Mouse (Mus musculus): Measurements from ENCODE around the gene Gnat1. TPM values are rescaled to one million over a fixed set of nuclear protein-coding genes. Genes with fewer than 3 reads are reported as not detected.

Gene Gnat1
- polyA plus RNA-seq, 1 experiment from 2014 or later, result 2.2 TPM

DNA sequence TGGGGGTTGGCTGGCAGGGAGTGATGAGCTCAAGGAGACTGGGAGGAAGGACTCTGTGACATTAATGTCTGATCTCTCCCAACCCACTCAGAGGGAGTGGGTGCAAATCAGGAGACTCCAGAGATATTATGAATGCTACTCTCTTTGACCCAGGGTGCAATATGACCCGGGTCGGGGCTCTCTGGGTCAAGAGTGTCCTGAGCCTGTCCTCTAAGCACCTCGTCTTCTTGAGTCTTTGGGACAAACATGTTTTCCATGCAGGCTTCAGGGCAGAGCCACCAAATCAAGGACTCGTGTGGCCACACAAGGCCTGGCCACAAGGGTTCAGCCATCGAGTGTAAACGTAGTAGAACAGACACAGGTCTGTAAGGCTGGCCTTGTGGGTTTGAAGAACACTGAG is 21.4 kb downstream of the Gnat1 start:
- no peak overlapping the region for H3K4me2 ChIP-seq
- WGBS, result 85% methylated on average over 6 of the region's 6 CpGs
- no peak overlapping the region for H3K9ac ChIP-seq (replicated peaks)
- H3K36me3 ChIP-seq, result no peaks in the 10 kb centered on the region
- no peak overlapping the region for H3K27ac ChIP-seq
- no peaks in the 10 kb centered on the region for H3K9me3 ChIP-seq
- no peaks in the 10 kb centered on the region for H3K27me3 ChIP-seq
- ATAC-seq (ENCODE audit: insufficient number of reproducible peaks, insufficient read depth, low FRiP score, low TSS enrichment, low read depth), result no peak
- H3K4me3 ChIP-seq (replicated peaks), result no peak overlapping the region
- H3K4me1 ChIP-seq (replicated peaks), result no peaks in the 10 kb centered on the region

GRCm38 (mm10) chr9:107657144-107657543 is 22.4 kb downstream of the Gnat1 start:
- no peaks in the 10 kb centered on the region for H3K4me1 ChIP-seq (replicated peaks)
- no peak overlapping the region for H3K4me2 ChIP-seq
- no peaks in the 10 kb centered on the region for H3K36me3 ChIP-seq
- no peaks in the 10 kb centered on the region for H3K9me3 ChIP-seq
- H3K9ac ChIP-seq (replicated peaks), result no peak overlapping the region
- H3K27me3 ChIP-seq, result no peaks in the 10 kb centered on the region
- 85% methylated on average over 5 of the region's 5 CpGs for WGBS
- ATAC-seq (ENCODE audit: insufficient number of reproducible peaks, insufficient read depth, low FRiP score, low TSS enrichment, low read depth), result no peak
- no peak overlapping the region for H3K4me3 ChIP-seq (replicated peaks)
- no peak overlapping the region for H3K27ac ChIP-seq

DNA sequence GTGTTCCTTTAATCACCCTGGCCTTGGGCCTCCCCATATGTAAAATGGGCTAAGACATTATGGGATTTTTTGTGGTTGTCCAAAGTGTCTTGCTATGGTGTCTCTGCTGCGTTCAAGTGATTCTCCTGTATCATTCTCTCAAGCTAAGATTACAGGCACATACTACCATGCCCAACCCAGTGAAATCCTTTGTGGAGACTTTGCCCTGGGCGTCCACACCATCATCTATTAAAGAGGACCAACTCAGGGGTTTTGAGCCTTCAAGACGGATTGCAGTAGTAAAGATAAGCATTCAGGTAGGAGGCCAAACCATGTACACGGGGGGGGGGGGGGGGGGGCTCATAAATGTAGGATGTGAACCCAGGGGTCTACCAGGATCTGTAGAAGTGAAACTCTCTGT is 24.9 kb downstream of the Gnat1 start:
- 81% methylated on average over 4 of the region's 4 CpGs for WGBS
- Histone ChIP-seq H3K4me1 (replicated peaks) (peaks cover 17% of the 10 kb centered on the region), H3K9ac (replicated peaks) (no peak overlapping the region), H3K27ac (no peak overlapping the region), H3K9me3 (no peaks in the 10 kb centered on the region), H3K27me3 (no peaks in the 10 kb centered on the region), H3K36me3 (no peaks in the 10 kb centered on the region), H3K4me3 (replicated peaks) (no peak overlapping the region), H3K4me2 (no peak overlapping the region)
- no peak for ATAC-seq (ENCODE audit: insufficient number of reproducible peaks, insufficient read depth, low FRiP score, low TSS enrichment, low read depth)

GRCm38 (mm10) chr9:107653474-107653873 is 26.0 kb downstream of the Gnat1 start:
- 81% methylated on average over 2 of the region's 2 CpGs for WGBS
- Histone ChIP-seq H3K9me3 (no peaks in the 10 kb centered on the region), H3K36me3 (no peaks in the 10 kb centered on the region), H3K4me2 (no peak overlapping the region), H3K27ac (no peak overlapping the region), H3K27me3 (no peaks in the 10 kb centered on the region), H3K9ac (replicated peaks) (no peak overlapping the region), H3K4me3 (replicated peaks) (no peak overlapping the region), H3K4me1 (replicated peaks) (peaks cover 17% of the 10 kb centered on the region)
- ATAC-seq (ENCODE audit: insufficient number of reproducible peaks, insufficient read depth, low FRiP score, low TSS enrichment, low read depth), result no peak

- no peaks in the 10 kb centered on the region for H3K27me3 ChIP-seq
- no peak overlapping the region for H3K4me3 ChIP-seq (replicated peaks)
- H3K9ac ChIP-seq (replicated peaks), result peak overlapping the region; percentile 37; the same call in 1 of the 2 replicates
- ATAC-seq (ENCODE audit: insufficient number of reproducible peaks, insufficient read depth, low FRiP score, low TSS enrichment, low read depth), result no peak
- H3K27ac ChIP-seq, result peak overlapping the region; percentile 37; the same call in 1 of the 2 replicates
- peaks cover 17% of the 10 kb centered on the region for H3K4me1 ChIP-seq (replicated peaks)
- 0 out of 2 replicates have a peak overlapping the region, but pooled peaks have one; percentile 17 for H3K4me2 ChIP-seq
- H3K36me3 ChIP-seq, result no peaks in the 10 kb centered on the region
- no peaks in the 10 kb centered on the region for H3K9me3 ChIP-seq
- 36% methylated on average over 12 of the region's 12 CpGs for WGBS
These were observed 28.6 kb downstream of the Gnat1 start for GRCm38 (mm10) chr9:107650708-107651481.

DNA sequence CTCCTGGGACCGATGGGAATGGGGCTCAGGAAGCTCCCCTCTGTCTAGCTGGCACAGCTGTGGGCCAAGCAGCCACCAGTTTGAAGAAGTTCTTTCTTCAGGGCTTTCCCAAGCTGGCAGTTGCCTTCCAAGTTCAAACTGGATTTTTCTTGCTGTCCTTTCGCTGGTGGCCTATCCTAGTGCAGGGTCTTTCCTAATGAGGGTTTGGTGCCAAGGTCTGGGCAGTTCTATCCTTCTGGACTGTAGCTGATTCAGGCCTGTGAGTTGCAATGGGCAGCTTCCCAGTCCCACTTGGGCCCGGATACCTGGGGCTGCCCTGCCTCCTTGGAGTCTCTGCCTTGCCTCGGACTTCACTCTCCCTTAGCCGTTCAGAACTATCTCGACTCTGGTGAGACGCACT is 29.3 kb downstream of the Gnat1 start:
- no peaks in the 10 kb centered on the region for H3K27me3 ChIP-seq
- no peaks in the 10 kb centered on the region for H3K9me3 ChIP-seq
- peaks cover 20% of the 10 kb centered on the region for H3K4me1 ChIP-seq (replicated peaks)
- 71% methylated on average over 7 of the region's 7 CpGs for WGBS
- H3K4me3 ChIP-seq (replicated peaks), result no peak overlapping the region
- H3K36me3 ChIP-seq, result no peaks in the 10 kb centered on the region
- peak overlapping the region; percentile 37; the same call in 1 of the 2 replicates for H3K27ac ChIP-seq
- ATAC-seq (ENCODE audit: insufficient number of reproducible peaks, insufficient read depth, low FRiP score, low TSS enrichment, low read depth), result no peak
- no peak overlapping the region for H3K4me2 ChIP-seq
- H3K9ac ChIP-seq (replicated peaks), result 0 out of 2 replicates have a peak overlapping the region, but pooled peaks have one; percentile 37

DNA sequence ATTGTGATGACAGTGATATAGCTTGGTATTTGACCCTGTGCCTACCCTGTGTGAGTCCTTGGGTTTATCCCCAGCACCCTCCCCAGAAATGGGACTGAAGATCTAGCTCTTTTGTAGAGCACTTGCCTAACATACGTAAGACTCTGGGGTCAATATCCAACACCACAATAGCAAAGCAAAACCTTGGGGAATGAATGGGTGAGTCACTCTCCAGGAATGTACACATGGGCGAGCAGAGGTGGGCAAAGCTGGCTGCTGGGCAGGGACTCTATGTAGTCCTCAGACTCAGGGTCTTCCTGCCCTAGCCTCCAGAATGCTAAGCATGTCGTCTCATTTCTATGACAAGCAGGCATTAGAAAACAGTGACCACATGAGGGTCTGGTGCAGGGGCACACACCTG is 30.7 kb downstream of the Gnat1 start:
- ATAC-seq (ENCODE audit: insufficient number of reproducible peaks, insufficient read depth, low FRiP score, low TSS enrichment, low read depth), result no peak
- H3K4me1 ChIP-seq (replicated peaks), result peaks cover 25% of the 10 kb centered on the region
- no peaks in the 10 kb centered on the region for H3K9me3 ChIP-seq
- H3K4me3 ChIP-seq (replicated peaks), result no peak overlapping the region
- H3K9ac ChIP-seq (replicated peaks), result no peak overlapping the region
- WGBS, result 79% methylated on average over 3 of the region's 3 CpGs
- no peaks in the 10 kb centered on the region for H3K36me3 ChIP-seq
- no peak overlapping the region for H3K4me2 ChIP-seq
- no peaks in the 10 kb centered on the region for H3K27me3 ChIP-seq
- no peak overlapping the region for H3K27ac ChIP-seq

DNA sequence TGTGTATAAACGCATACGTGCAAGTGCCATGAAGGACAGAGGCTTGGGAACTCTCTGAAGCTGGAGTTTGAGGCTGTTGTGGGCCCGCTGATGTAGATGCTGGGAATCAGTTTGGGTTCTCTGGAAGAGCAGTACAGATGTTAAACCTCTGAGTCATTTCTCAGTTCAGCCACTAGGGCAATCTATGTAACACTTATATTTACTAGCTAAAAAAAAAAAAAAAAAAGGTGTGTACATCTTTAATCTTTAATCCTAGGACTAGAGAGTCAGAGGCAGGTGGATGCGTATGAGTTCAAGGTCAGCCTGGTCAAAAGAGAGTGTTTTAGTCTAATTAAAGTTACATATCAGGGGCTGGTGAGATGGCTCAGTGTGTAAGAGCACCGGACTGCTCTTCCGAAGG is 32.5 kb downstream of the Gnat1 start:
- no peak overlapping the region for H3K4me3 ChIP-seq (replicated peaks)
- no peak for ATAC-seq (ENCODE audit: insufficient number of reproducible peaks, insufficient read depth, low FRiP score, low TSS enrichment, low read depth)
- H3K27me3 ChIP-seq, result no peaks in the 10 kb centered on the region
- H3K4me2 ChIP-seq, result no peak overlapping the region
- H3K9me3 ChIP-seq, result no peaks in the 10 kb centered on the region
- peaks cover 25% of the 10 kb centered on the region for H3K4me1 ChIP-seq (replicated peaks)
- H3K36me3 ChIP-seq, result no peaks in the 10 kb centered on the region
- H3K9ac ChIP-seq (replicated peaks), result no peak overlapping the region
- 77% methylated on average over 6 of the region's 6 CpGs for WGBS
- no peak overlapping the region for H3K27ac ChIP-seq

- Histone ChIP-seq H3K4me1 (replicated peaks) (peaks cover 20% of the 10 kb centered on the region), H3K27me3 (no peaks in the 10 kb centered on the region), H3K36me3 (no peaks in the 10 kb centered on the region), H3K27ac (no peak overlapping the region), H3K4me3 (replicated peaks) (no peak overlapping the region), H3K4me2 (peak overlapping the region; percentile 61; the same call in 1 of the 2 replicates), H3K9ac (replicated peaks) (no peak overlapping the region), H3K9me3 (no peaks in the 10 kb centered on the region)
- 9% methylated on average over 5 of the region's 5 CpGs for WGBS
- peak; percentile 77 for ATAC-seq (ENCODE audit: insufficient number of reproducible peaks, insufficient read depth, low FRiP score, low TSS enrichment, low read depth)
These were observed 33.9 kb downstream of the Gnat1 start for GRCm38 (mm10) chr9:107645577-107645976.

DNA sequence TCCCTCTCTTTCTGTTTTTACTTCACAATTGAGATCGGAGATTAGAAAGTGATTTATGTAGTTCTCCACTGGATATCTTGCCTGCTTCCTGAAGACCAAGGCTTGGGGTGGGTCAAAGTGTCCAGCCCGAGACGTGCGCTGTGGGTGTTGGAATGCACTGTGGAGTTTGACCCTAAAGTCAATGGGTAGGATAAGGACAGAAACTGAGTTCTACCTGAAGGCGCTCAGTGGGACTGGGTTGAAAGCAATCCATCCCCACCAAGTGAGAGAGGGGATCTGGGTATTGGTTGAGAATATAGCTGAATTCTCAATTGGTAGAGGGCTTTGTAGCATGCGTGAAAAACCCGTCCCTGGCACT is 34.4 kb downstream of the Gnat1 start:
- Histone ChIP-seq H3K4me2 (peak overlapping the region; percentile 61), H3K9ac (replicated peaks) (0 out of 2 replicates have a peak overlapping the region, but pooled peaks have one; percentile 50), H3K27me3 (no peaks in the 10 kb centered on the region), H3K4me3 (replicated peaks) (no peak overlapping the region), H3K9me3 (no peaks in the 10 kb centered on the region), H3K36me3 (no peaks in the 10 kb centered on the region), H3K4me1 (replicated peaks) (peaks cover 18% of the 10 kb centered on the region), H3K27ac (no peak overlapping the region)
- 49% methylated on average over 7 of the region's 7 CpGs for WGBS
- peak; percentile 28; the same call in 1 of the 2 replicates for ATAC-seq (ENCODE audit: insufficient number of reproducible peaks, insufficient read depth, low FRiP score, low TSS enrichment, low read depth)

DNA sequence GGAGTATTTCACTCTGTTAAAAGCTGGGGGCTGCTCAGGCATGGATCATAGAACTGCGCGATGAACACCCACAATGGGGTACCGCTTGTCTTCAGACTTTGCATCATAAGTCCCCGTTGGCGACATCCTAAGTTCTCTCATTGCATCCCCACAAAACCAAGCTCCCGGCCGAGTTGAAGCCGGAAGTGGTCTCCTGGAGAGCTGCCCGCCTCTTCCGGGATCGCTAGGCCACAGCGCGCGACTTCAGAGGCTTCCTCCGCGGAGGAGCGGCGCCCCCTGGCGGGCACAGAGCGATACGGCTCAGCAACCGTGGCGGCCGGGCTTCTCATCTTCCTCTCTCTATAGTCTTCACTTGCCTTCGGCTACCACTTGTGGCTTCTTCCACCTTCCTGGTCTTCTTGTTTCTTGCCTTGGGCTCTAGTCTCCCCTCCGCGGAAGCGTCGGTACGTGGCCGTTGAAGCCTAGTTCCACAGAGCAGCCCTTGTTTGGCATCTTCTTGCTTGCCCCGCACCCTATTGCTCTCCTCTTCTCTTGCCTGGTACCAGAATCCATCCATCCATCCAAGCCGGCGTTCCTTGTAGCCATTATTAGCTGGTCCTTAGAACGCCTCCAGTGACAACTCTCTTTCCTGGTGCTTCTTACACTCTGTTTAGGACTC is 34.9 kb downstream of the Gnat1 start:
- ATAC-seq (ENCODE audit: insufficient number of reproducible peaks, insufficient read depth, low FRiP score, low TSS enrichment, low read depth), result peak; percentile 39; the same call in 1 of the 2 replicates
- peak overlapping the region; percentile 61 for H3K4me2 ChIP-seq
- H3K9me3 ChIP-seq, result no peaks in the 10 kb centered on the region
- peak overlapping the region; percentile 50; the same call in 1 of the 2 replicates for H3K9ac ChIP-seq (replicated peaks)
- H3K36me3 ChIP-seq, result no peaks in the 10 kb centered on the region
- H3K4me3 ChIP-seq (replicated peaks), result peak overlapping the region; percentile 37
- WGBS, result 5% methylated on average over 35 of the region's 35 CpGs
- H3K27ac ChIP-seq, result peak overlapping the region; percentile 47
- no peaks in the 10 kb centered on the region for H3K27me3 ChIP-seq
- peaks cover 18% of the 10 kb centered on the region for H3K4me1 ChIP-seq (replicated peaks)
